Mouse (Mus musculus) CD4-positive, CD25-positive, alpha-beta regulatory T cell, adult 4 months (primary cell): ENCODE results near the gene Mpv17. TPM values are rescaled to one million over a fixed set of nuclear protein-coding genes. Genes with fewer than 3 reads are reported as not detected.

Experiments
- ATAC-seq: one replicate; pipeline ENCODE4 v1.8.0; 2017
- polyA plus RNA-seq, 2 experiments: library from polyadenylated mRNA; unstranded; fragments of 100-300 nt; shearing (Covaris generic); gene quantifications; one replicate each; pipeline ENCODE4 v1.2.1; 2017

Gene Mpv17
- polyA plus RNA-seq, 2 experiments from 2014 or later, result 64.4 to 66.7 TPM

- no peak for ATAC-seq
These were observed 48.2 kb downstream of the Mpv17 start, which contains the start of gene Dnajc5g for GRCm38 (mm10) chr5:31105814-31106335. Gene Dnajc5g, plus strand, starts transcription at chr5:31106285.

- no peak for ATAC-seq
These were observed 58.2 kb downstream of the Mpv17 start for GRCm38 (mm10) chr5:31095711-31096480.

- peak; percentile 80 for ATAC-seq
These were observed 59.0 kb downstream of the Mpv17 start for GRCm38 (mm10) chr5:31094799-31095691.

- ATAC-seq, result peak; percentile 39
These were observed 59.8 kb downstream of the Mpv17 start for GRCm38 (mm10) chr5:31094100-31094798.

- ATAC-seq, result no peak
These were observed 60.7 kb downstream of the Mpv17 start for GRCm38 (mm10) chr5:31093151-31094041.

- no peak for ATAC-seq
These were observed 61.6 kb downstream of the Mpv17 start for GRCm38 (mm10) chr5:31092231-31092975.

Other genes starting within 250 kb of the Mpv17 start
- gene Ost4, start 246.5 kb downstream of the Mpv17 start, polyA plus RNA-seq, result 100 to 1,000 TPM; 200 to 285 TPM
- gene Emilin1, start 240.8 kb downstream of the Mpv17 start, polyA plus RNA-seq, result under 1 TPM; 0.32 to 0.90 TPM
- 10 to 100 TPM; 20.3 to 26.3 TPM for gene Khk, start 232.8 kb downstream of the Mpv17 start, polyA plus RNA-seq
- 1 to 10 TPM in 1 of 2 experiments, not detected in 1; 1.7 TPM for gene Cgref1, start 208.7 kb downstream of the Mpv17 start, polyA plus RNA-seq
- gene Preb, start 193.9 kb downstream of the Mpv17 start, polyA plus RNA-seq, result 100 to 1,000 TPM in 1 of 2 experiments, 10 to 100 TPM in 1; 83.6 to 112 TPM
- not detected for gene Tcf23, start 185.6 kb downstream of the Mpv17 start, polyA plus RNA-seq
- gene Atraid, start 105.9 kb downstream of the Mpv17 start, polyA plus RNA-seq, result 10 to 100 TPM; 80.7 to 89.3 TPM
- 1 to 10 TPM; 6.5 to 7.9 TPM for gene Slc5a6, start 105.3 kb downstream of the Mpv17 start, polyA plus RNA-seq
- gene Cad, start 99.5 kb downstream of the Mpv17 start, polyA plus RNA-seq, result 10 to 100 TPM in 1 of 2 experiments, 1 to 10 TPM in 1; 7.7 to 14.0 TPM
- not detected for gene Dnajc5g, start 48.0 kb downstream of the Mpv17 start, polyA plus RNA-seq
- not detected for gene Slc30a3, start 46.0 kb downstream of the Mpv17 start, polyA plus RNA-seq
- gene Trim54, start 37.5 kb downstream of the Mpv17 start, polyA plus RNA-seq, result not detected
- gene Ucn, start 15.4 kb downstream of the Mpv17 start, polyA plus RNA-seq, result not detected
- 1 to 10 TPM; 1.2 to 1.5 TPM for gene Gm29609, start 25.7 kb upstream of the Mpv17 start, polyA plus RNA-seq
- 100 to 1,000 TPM in 1 of 2 experiments, 10 to 100 TPM in 1; 70.2 to 126 TPM for gene Gtf3c2, start 25.9 kb upstream of the Mpv17 start, polyA plus RNA-seq
- 100 to 1,000 TPM; 111 to 171 TPM for gene Snx17, start 39.0 kb upstream of the Mpv17 start, polyA plus RNA-seq
- gene Eif2b4, start 39.2 kb upstream of the Mpv17 start, polyA plus RNA-seq, result 10 to 100 TPM; 47.9 to 49.1 TPM
- 1 to 10 TPM; 4.6 to 6.7 TPM for gene Zfp513, start 48.1 kb upstream of the Mpv17 start, polyA plus RNA-seq
- 10 to 100 TPM; 45.9 to 50.4 TPM for gene Ppm1g, start 66.4 kb upstream of the Mpv17 start, polyA plus RNA-seq
- 10 to 100 TPM; 91.5 to 96.5 TPM for gene Nrbp1, start 86.6 kb upstream of the Mpv17 start, polyA plus RNA-seq
- not detected for gene Gm9970, start 87.0 kb upstream of the Mpv17 start, polyA plus RNA-seq
- gene Krtcap3, start 97.4 kb upstream of the Mpv17 start, polyA plus RNA-seq, result 10 to 100 TPM; 28.0 to 30.7 TPM
- 1 to 10 TPM; 4.8 to 10.0 TPM for gene Ift172, start 136.9 kb upstream of the Mpv17 start, polyA plus RNA-seq
- not detected for gene Fndc4, start 141.8 kb upstream of the Mpv17 start, polyA plus RNA-seq
- not detected for gene Gckr, start 143.2 kb upstream of the Mpv17 start, polyA plus RNA-seq